Mouse (Mus musculus) forebrain, embryonic 11.5 days (tissue): ENCODE measurements around the gene Kif1a. TPM values are rescaled to one million over a fixed set of nuclear protein-coding genes. Genes with fewer than 3 reads are reported as not detected.
A peak's percentile ranks its signal among the peaks of the same experiment; 100 is the strongest.

Source experiments
- ATAC-seq: fragments of 200-750 bp; cut with Nextera tagmentation; replicated peaks from 2 replicates; pipeline ENCODE4 v1.8.0; 2017; ENCODE audit warnings: moderate TSS enrichment; ENCODE audit not compliant: low FRiP score
- DNase-seq: peaks from one replicate; pipeline ENCODE4 v3.0.0-alpha.2; 2017; ENCODE audit warnings: low spot score
- H3K27ac ChIP-seq: fragments of 300-500 bp; sonication (generic); 2 replicates; pipeline ENCODE4 v1.5.1; 2014; ENCODE audit warnings: low read depth, low read length
- H3K27me3 ChIP-seq: fragments of 300-500 bp; sonication (generic); 2 replicates; pipeline ENCODE4 v1.6.1; 2014; ENCODE audit warnings: mild to moderate bottlenecking, low read length, mixed read lengths; ENCODE audit not compliant: control insufficient read depth, insufficient read depth
- H3K36me3 ChIP-seq: fragments of 300-500 bp; sonication (generic); 2 replicates; pipeline ENCODE4 v1.6.1; 2014; ENCODE audit warnings: mild to moderate bottlenecking, low read length, moderate library complexity, mixed read lengths; ENCODE audit not compliant: control insufficient read depth, insufficient read depth
- H3K4me1 ChIP-seq: fragments of 300-500 bp; sonication (generic); replicated peaks from 2 replicates; pipeline ENCODE4 v1.6.1; 2014; ENCODE audit warnings: low read length, mixed read lengths; ENCODE audit not compliant: control insufficient read depth, insufficient read depth
- H3K4me2 ChIP-seq: fragments of 300-500 bp; sonication (generic); 2 replicates; pipeline ENCODE4 v1.6.1; 2014; ENCODE audit warnings: low read depth, mild to moderate bottlenecking, low read length, moderate library complexity, mixed read lengths; ENCODE audit not compliant: severe bottlenecking
- H3K4me3 ChIP-seq: fragments of 300-500 bp; sonication (generic); 2 replicates; pipeline ENCODE4 v1.5.1; 2014; ENCODE audit warnings: low read depth, low read length
- H3K9ac ChIP-seq: fragments of 300-500 bp; sonication (generic); 2 replicates; pipeline ENCODE4 v1.6.1; 2014; ENCODE audit warnings: low read length
- H3K9me3 ChIP-seq: fragments of 300-500 bp; sonication (generic); 2 replicates; pipeline ENCODE4 v1.6.1; 2016; ENCODE audit warnings: low read length, mixed read lengths; ENCODE audit not compliant: control insufficient read depth
- WGBS: fragments of 180-500 bp; shearing (Covaris S2); extraction: QIAGEN DNeasy Blood & Tissue Kit; methylation state at CpG from one replicate; pipeline ENCODE4 v1.1.7; 2014; 5-methylcytosine and 5-hydroxymethylcytosine counted together
- polyA plus RNA-seq: library from polyadenylated mRNA; unstranded; fragments of >200 nt; fragmentation: Nextera tagmentation; extraction: Ambion mirVana; gene quantifications from 2 replicates; pipeline ENCODE4 v1.2.1, GENCODE M21; 2014

The Kif1a gene
- polyA plus RNA-seq, 1 experiment from 2014 or later: 79.7 TPM

- Histone ChIP-seq H3K9me3 (no peaks in the 10 kb centered on the region), H3K4me3 (no peak overlapping the region), H3K4me2 (no peak overlapping the region), H3K9ac (no peak overlapping the region), H3K36me3 (peaks cover 2% of the 10 kb centered on the region; the same call in 1 of the 2 replicates), H3K27me3 (no peaks in the 10 kb centered on the region), H3K27ac (no peak overlapping the region), H3K4me1 (peaks cover 24% of the 10 kb centered on the region; the same call in 1 of the 2 replicates)
- WGBS: 86% methylated on average over 12 of the region's 12 CpGs
- DNase-seq: no peak
- ATAC-seq: no peak
Observed at GRCm38 (mm10) chr1:93083420-93084285, 18.1 kb downstream of the Kif1a start.

GRCm38 (mm10) chr1:93082121-93082520 lies 19.6 kb downstream of the Kif1a start:
- DNase-seq: no peak
- Histone ChIP-seq H3K36me3 (no peaks in the 10 kb centered on the region; the same call in 1 of the 2 replicates), H3K9ac (no peak overlapping the region), H3K9me3 (no peaks in the 10 kb centered on the region), H3K4me3 (no peak overlapping the region), H3K4me1 (peaks cover 26% of the 10 kb centered on the region; the same call in 1 of the 2 replicates), H3K27me3 (no peaks in the 10 kb centered on the region), H3K27ac (no peak overlapping the region), H3K4me2 (no peak overlapping the region)
- no peak for ATAC-seq
- 81% methylated on average over 8 of the region's 8 CpGs for WGBS

- DNase-seq (peak; percentile 67), ATAC-seq (no peak)
- Histone ChIP-seq H3K4me1 (peaks cover 26% of the 10 kb centered on the region; the same call in 1 of the 2 replicates), H3K4me3 (no peak overlapping the region), H3K9ac (no peak overlapping the region), H3K4me2 (no peak overlapping the region), H3K27me3 (no peaks in the 10 kb centered on the region), H3K9me3 (no peaks in the 10 kb centered on the region), H3K36me3 (peaks cover 8% of the 10 kb centered on the region; the same call in 1 of the 2 replicates), H3K27ac (no peak overlapping the region)
- 71% methylated on average over 3 of the region's 3 CpGs for WGBS
Observed at GRCm38 (mm10) chr1:93080930-93081589, 20.7 kb downstream of the Kif1a start.

DNA sequence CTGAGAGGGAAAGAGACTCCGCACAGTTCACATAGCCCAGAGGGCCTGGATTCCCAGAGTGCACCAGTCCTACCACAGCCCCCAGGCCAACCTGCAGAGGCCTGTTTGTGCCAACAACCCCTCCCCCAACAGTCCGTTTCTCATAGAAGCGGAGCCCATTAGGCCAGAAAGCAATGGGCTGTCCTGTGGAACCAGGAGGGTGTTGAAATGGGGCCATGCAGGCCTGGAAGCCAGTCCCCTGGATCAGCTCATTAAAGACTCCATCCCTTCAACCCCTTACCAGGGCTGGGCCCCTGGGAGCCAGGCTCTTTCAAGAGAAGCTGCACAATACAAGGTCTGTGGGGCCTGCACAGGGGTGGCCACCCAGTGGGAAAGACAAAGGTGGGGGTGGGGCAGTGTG lies 22.1 kb downstream of the Kif1a start:
- Histone ChIP-seq H3K27me3 (no peaks in the 10 kb centered on the region), H3K27ac (peak overlapping the region; percentile 95), H3K4me2 (no peak overlapping the region), H3K9ac (peak overlapping the region; percentile 12; the same call in 1 of the 2 replicates), H3K4me3 (no peak overlapping the region), H3K9me3 (no peaks in the 10 kb centered on the region), H3K36me3 (peaks cover 13% of the 10 kb centered on the region; the same call in 1 of the 2 replicates), H3K4me1 (peaks cover 23% of the 10 kb centered on the region; the same call in 1 of the 2 replicates)
- 20% methylated on average over 3 of the region's 3 CpGs for WGBS
- ATAC-seq (peak; percentile 94), DNase-seq (peak; percentile 90)

GRCm38 (mm10) chr1:93072279-93072865 lies 29.4 kb downstream of the Kif1a start:
- ATAC-seq: no peak
- Histone ChIP-seq H3K9me3 (no peaks in the 10 kb centered on the region), H3K4me1 (no peaks in the 10 kb centered on the region), H3K27me3 (no peaks in the 10 kb centered on the region), H3K27ac (no peak overlapping the region), H3K9ac (no peak overlapping the region), H3K4me3 (no peak overlapping the region), H3K36me3 (peaks cover 19% of the 10 kb centered on the region; the same call in 1 of the 2 replicates), H3K4me2 (no peak overlapping the region)
- DNase-seq: no peak
- WGBS: 94% methylated on average over 2 of the region's 2 CpGs

DNA sequence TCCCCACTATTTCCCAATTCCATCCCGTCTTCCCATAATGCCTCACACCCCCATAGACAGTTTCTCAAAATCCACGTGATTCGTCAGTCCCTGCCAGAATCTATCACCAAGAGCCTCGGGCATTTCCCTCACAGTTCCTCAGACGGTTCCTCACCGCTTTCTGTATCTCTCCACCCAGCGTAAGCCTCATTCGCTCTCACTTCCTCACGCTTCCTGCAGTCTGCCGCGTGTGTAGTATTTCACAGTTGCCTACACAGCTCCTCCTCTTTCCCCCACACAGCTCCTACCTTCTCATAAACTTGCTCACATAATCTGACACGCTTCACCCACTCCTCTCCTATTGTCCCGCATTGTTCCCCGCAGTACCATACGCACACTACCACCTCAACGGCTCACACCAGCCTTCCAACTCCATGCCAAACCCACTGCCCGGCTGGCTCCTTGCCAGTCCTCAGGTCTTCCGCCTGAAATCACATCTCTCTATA lies 30.2 kb downstream of the Kif1a start:
- no peak for DNase-seq
- WGBS: 89% methylated on average over 18 of the region's 18 CpGs
- no peaks in the 10 kb centered on the region for H3K27me3 ChIP-seq
- H3K9me3 ChIP-seq: no peaks in the 10 kb centered on the region
- no peak overlapping the region for H3K27ac ChIP-seq
- H3K4me1 ChIP-seq: no peaks in the 10 kb centered on the region
- peaks cover 16% of the 10 kb centered on the region; the same call in 1 of the 2 replicates for H3K36me3 ChIP-seq
- H3K4me2 ChIP-seq: no peak overlapping the region
- ATAC-seq: peak; percentile 49; the same call in 1 of the 2 replicates
- H3K9ac ChIP-seq: no peak overlapping the region
- no peak overlapping the region for H3K4me3 ChIP-seq

DNA sequence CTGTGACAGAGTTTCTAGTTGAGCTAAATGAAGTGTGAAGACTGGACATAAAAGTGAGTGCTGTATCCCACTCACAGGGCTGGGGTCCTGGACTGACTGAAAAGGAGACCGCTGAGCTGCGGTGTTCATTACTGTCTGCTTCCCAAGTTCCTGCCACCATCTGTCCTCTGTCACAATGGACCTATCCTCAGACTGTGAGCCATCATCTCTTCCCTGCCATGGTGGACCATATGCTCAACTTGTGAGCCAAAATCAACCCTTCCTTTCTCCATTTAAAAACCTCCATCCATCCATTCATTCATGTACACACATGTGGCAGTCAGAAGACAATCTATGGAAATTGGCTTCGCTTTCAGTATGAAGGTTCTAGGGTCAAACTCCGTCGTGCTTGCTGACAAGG lies 30.9 kb downstream of the Kif1a start:
- Histone ChIP-seq H3K4me1 (no peaks in the 10 kb centered on the region), H3K9ac (no peak overlapping the region), H3K4me2 (no peak overlapping the region), H3K9me3 (no peaks in the 10 kb centered on the region), H3K36me3 (peaks cover 12% of the 10 kb centered on the region; the same call in 1 of the 2 replicates), H3K27me3 (no peaks in the 10 kb centered on the region), H3K4me3 (no peak overlapping the region), H3K27ac (no peak overlapping the region)
- 91% methylated on average over 5 of the region's 5 CpGs for WGBS
- DNase-seq (no peak), ATAC-seq (no peak)

DNA sequence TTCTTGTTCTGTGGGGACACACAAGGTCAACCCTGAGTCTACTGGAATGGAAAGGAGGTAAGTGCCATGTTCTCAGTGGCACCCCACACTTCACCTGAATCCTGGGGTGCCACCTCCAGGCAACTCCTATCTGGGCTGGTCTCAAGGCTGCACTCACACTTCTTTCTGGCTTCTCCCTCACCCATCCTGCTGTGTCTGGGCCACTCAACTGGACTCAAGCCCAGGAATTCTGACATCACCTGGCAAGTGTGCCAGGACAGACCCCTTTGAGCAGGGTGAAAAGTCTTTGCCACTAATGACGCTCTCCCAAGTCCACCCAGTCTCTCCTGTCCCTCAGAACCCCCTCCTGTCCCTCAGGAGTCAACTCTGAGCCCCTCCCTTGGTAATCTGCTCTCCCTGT lies 33.2 kb downstream of the Kif1a start:
- no peaks in the 10 kb centered on the region for H3K9me3 ChIP-seq
- WGBS: 89% methylated on average over 1 of the region's 1 CpGs
- no peaks in the 10 kb centered on the region for H3K4me1 ChIP-seq
- peaks cover 6% of the 10 kb centered on the region; the same call in 1 of the 2 replicates for H3K36me3 ChIP-seq
- DNase-seq (no peak), ATAC-seq (no peak)
- H3K27ac ChIP-seq: no peak overlapping the region
- H3K4me2 ChIP-seq: no peak overlapping the region
- no peak overlapping the region for H3K4me3 ChIP-seq
- H3K9ac ChIP-seq: no peak overlapping the region
- no peaks in the 10 kb centered on the region for H3K27me3 ChIP-seq
